Mouse (Mus musculus) hindbrain, embryonic 11.5 days (tissue): ENCODE data around the gene Radil. TPM values are rescaled to one million over a fixed set of nuclear protein-coding genes. Genes with fewer than 3 reads are reported as not detected.
A peak's percentile ranks its signal among the peaks of the same experiment; 100 is the strongest.

ENCODE experiments used
- ATAC-seq: fragments of 200-750 bp; cut with Nextera tagmentation; 2 replicates; pipeline ENCODE4 v1.8.0; 2017; ENCODE audit warnings: mild to moderate bottlenecking, moderate TSS enrichment, moderate library complexity; ENCODE audit not compliant: low FRiP score
- DNase-seq: peaks from one replicate; pipeline ENCODE4 v3.0.0-alpha.2; 2015; ENCODE audit warnings: low spot score
- H3K27ac ChIP-seq: fragments of 300-500 bp; sonication (generic); 2 replicates; pipeline ENCODE4 v1.5.1; 2014; ENCODE audit warnings: mild to moderate bottlenecking, low read depth, low read length
- H3K27me3 ChIP-seq: fragments of 300-500 bp; sonication (generic); 2 replicates; pipeline ENCODE4 v1.6.1; 2014; ENCODE audit warnings: mild to moderate bottlenecking, low read length, moderate library complexity, mixed read lengths; ENCODE audit not compliant: control insufficient read depth, insufficient read depth
- H3K36me3 ChIP-seq: fragments of 300-500 bp; sonication (generic); 2 replicates; pipeline ENCODE4 v1.6.1; 2014; ENCODE audit warnings: mild to moderate bottlenecking, low read length, moderate library complexity, mixed read lengths; ENCODE audit not compliant: control insufficient read depth, insufficient read depth
- H3K4me1 ChIP-seq: fragments of 300-500 bp; sonication (generic); replicated peaks from 2 replicates; pipeline ENCODE4 v1.6.1; 2014; ENCODE audit warnings: low read length, mixed read lengths; ENCODE audit not compliant: control insufficient read depth, insufficient read depth
- H3K4me2 ChIP-seq: fragments of 300-500 bp; sonication (generic); replicated peaks from 2 replicates; pipeline ENCODE4 v1.6.1; 2014; ENCODE audit warnings: mild to moderate bottlenecking, low read depth, low read length
- H3K4me3 ChIP-seq: fragments of 300-500 bp; sonication (generic); 2 replicates; pipeline ENCODE4 v1.5.1; 2014; ENCODE audit warnings: low read depth, low read length
- H3K9ac ChIP-seq: fragments of 300-500 bp; sonication (generic); 2 replicates; pipeline ENCODE4 v1.6.1; 2014; ENCODE audit warnings: low read depth, low read length
- H3K9me3 ChIP-seq: fragments of 300-500 bp; sonication (generic); 2 replicates; pipeline ENCODE4 v1.6.1; 2016; ENCODE audit warnings: low read length; ENCODE audit not compliant: control insufficient read depth
- WGBS: fragments of 180-500 bp; shearing (Covaris S2); extraction: QIAGEN DNeasy Blood & Tissue Kit; methylation state at CpG from one replicate; pipeline ENCODE4 v1.1.7; 2014; 5-methylcytosine and 5-hydroxymethylcytosine counted together
- polyA plus RNA-seq: library from polyadenylated mRNA; unstranded; fragments of >200 nt; fragmentation: Nextera tagmentation; extraction: Ambion mirVana; gene quantifications from 2 replicates; pipeline ENCODE4 v1.2.1, GENCODE M21; 2014

Gene Radil
- polyA plus RNA-seq, 1 experiment from 2014 or later = 2.8 TPM

DNA sequence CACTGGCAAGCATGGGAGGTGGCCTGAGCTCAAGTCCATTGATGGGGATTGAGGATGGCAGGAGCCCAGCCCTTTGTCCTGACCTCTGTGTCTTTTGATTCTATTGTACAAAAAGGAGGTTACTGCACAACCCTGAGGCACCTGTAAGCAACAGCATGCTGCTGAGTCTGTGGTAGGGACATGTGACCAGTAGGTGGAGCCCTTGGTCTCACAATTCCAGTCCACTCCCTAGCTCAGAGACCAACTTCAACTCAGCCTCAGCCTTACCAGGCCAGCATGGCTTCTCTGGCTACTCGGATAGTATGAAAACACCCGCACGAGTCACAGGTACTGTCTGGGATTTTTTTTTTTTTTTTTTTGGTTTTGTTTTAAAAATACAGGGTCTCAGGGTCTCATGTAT is 48.5 kb downstream of the Radil start:
- H3K4me1 ChIP-seq = no peaks in the 10 kb centered on the region
- H3K9ac ChIP-seq = no peak overlapping the region
- no peak overlapping the region for H3K27ac ChIP-seq
- H3K4me3 ChIP-seq = no peak overlapping the region
- DNase-seq (peak; percentile 83), ATAC-seq (peak; percentile 78)
- H3K9me3 ChIP-seq = no peaks in the 10 kb centered on the region
- H3K4me2 ChIP-seq = no peak overlapping the region
- whole genome bisulfite sequencing = 11% methylated on average over 3 of the region's 3 CpGs
- H3K36me3 ChIP-seq = no peaks in the 10 kb centered on the region
- no peaks in the 10 kb centered on the region for H3K27me3 ChIP-seq

DNA sequence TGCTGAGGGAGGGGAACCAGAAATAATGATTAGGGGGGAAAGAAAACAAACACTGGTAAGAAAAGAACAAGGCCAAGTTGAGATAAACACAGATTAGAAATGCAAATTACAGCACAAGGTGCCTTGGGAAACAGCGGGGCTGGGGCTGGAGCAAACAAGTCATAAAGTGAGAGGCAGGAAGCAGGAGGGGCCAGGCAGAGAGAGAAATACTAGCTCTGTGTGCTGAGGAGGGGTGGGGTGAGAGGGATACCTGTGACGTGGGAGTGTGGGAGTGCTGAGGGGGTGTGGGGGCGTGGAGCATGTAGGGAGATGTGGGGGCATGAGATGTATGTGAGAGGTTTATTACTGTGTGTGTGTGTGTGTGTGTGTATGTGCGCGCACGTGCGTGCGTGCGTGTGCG is 50.0 kb downstream of the Radil start:
- Histone ChIP-seq H3K4me2 (no peak overlapping the region), H3K9ac (no peak overlapping the region), H3K4me3 (no peak overlapping the region), H3K27me3 (no peaks in the 10 kb centered on the region), H3K36me3 (no peaks in the 10 kb centered on the region), H3K4me1 (no peaks in the 10 kb centered on the region), H3K9me3 (no peaks in the 10 kb centered on the region), H3K27ac (no peak overlapping the region)
- 80% methylated on average over 10 of the region's 10 CpGs for WGBS
- no peak for ATAC-seq
- DNase-seq = no peak

DNA sequence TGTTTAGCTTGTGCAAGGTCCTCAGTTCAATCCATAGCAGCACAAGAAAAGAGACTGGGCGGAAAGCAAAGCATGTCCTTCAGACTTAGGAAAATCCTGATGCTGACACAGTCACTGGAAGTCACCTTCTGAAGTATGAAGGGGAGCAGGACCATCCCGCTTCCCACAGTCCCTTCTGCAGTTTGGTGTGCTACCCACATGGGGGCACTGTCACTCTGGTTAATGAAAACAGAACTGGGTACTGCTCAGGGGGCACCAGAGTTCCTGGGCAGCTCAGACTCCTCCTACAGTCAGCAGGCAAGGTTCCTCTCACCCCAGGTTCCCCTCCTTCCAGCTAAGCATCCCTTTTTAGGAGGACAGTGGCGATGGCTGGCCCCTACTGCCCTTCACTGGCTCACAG is 51.9 kb downstream of the Radil start:
- Histone ChIP-seq H3K9ac (no peak overlapping the region), H3K4me1 (no peaks in the 10 kb centered on the region), H3K9me3 (no peaks in the 10 kb centered on the region), H3K4me2 (no peak overlapping the region), H3K36me3 (no peaks in the 10 kb centered on the region), H3K27ac (no peak overlapping the region), H3K4me3 (no peak overlapping the region), H3K27me3 (no peaks in the 10 kb centered on the region)
- ATAC-seq = 0 out of 2 replicates have a peak, but pooled peaks have one; percentile 18
- DNase-seq = peak; percentile 65
- 33% methylated on average over 3 of the region's 3 CpGs for WGBS

DNA sequence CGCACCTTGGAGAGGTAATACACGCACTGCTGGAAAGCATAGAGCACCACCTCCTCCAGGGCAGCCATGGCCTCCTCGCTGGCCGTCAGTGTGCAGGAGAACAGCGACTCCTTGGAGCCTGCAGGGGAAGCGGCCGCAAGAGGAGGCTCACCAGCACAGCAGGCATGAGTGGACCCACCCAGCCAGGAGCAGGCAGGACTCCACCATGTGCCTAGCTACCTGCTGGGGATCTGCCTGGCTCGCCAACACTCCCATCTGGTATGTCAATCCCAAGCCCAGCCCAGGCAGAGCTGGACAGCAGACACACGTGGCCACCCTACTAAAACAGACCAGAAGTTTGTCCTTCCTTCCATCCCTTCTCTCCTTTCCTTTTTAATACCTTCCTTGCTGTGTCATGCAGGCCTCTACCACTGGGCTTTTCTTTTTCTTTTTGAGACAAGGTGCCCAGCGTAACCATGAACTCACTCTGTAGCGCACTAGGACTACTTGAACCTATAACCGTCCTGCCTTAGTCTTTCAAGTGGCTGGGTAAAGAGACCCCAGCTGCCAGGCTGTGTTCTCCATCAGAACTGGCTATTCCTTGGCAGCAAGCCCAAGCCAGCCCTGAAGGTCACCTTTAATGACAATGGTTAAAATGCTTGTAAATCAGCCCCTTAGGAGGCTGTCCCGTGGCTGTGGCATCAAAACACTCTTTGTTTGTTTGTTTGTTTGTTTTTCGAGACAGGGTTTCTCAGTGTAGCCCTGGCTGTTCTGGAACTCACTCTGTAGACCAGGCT is 55.4 kb downstream of the Radil start:
- Histone ChIP-seq H3K9ac (no peak overlapping the region), H3K4me2 (no peak overlapping the region), H3K4me3 (no peak overlapping the region), H3K36me3 (no peaks in the 10 kb centered on the region), H3K4me1 (no peaks in the 10 kb centered on the region), H3K9me3 (no peaks in the 10 kb centered on the region), H3K27me3 (no peaks in the 10 kb centered on the region), H3K27ac (no peak overlapping the region)
- no peak for DNase-seq
- WGBS = 56% methylated on average over 14 of the region's 14 CpGs
- no peak for ATAC-seq

DNA sequence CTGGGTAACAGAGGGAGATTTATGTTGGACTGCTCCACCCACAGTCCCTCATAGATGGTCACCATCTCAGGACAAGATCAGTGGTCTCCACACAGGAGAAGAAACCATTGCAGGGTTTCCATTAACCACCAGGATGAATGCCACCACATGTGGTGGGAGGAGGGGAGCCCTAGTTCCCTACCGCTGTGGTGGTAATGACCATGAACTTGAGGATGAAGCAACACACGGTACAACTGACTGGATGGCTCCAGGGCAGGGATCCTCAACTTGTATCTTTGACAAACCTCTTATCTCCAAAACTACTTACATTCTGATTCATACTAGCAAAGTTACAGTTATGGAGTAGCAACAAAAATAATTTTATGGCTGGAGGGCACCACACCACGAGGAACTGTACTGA is 57.6 kb downstream of the Radil start:
- Histone ChIP-seq H3K4me1 (no peaks in the 10 kb centered on the region), H3K27me3 (no peaks in the 10 kb centered on the region), H3K4me2 (no peak overlapping the region), H3K27ac (no peak overlapping the region), H3K4me3 (no peak overlapping the region), H3K9me3 (no peaks in the 10 kb centered on the region), H3K9ac (no peak overlapping the region), H3K36me3 (no peaks in the 10 kb centered on the region)
- DNase-seq (no peak), ATAC-seq (no peak)
- 90% methylated on average over 3 of the region's 3 CpGs for WGBS

DNA sequence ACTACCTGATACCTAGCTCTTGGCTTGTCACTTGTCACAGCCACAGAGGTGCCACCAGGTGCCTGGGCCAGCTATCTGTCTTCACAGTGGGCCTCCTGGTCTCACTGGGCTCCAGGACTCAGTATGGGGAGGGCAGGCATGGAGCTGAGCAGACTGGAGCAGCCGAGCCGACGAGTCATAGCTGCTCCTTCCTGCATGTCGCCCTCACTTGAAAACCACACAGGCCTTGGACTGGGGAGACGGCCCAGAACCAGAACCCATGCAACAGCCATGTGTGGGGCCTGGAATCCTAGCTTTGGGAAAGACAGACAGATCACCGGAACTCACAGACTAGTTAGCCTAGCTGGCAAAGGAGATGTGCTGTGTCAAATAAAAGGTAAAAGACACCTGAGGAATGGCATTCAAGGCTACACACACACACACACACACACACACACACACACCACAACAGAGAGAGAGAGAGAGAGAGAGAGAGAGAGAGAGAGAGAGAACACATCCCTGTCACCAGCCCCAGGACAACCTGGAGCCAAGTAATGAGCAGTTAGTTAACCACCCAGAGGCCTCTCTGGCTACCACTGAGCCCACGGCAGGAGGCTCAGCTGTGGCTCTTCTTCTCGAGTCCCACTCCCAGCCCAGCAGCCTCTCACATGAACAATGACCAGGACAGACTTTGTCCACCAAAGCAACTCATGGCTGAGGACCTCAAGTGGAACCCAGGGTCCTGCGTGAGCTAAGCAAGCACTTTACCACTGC is 60.8 kb downstream of the Radil start:
- ATAC-seq = no peak
- no peak overlapping the region for H3K4me3 ChIP-seq
- no peaks in the 10 kb centered on the region for H3K36me3 ChIP-seq
- H3K27me3 ChIP-seq = no peaks in the 10 kb centered on the region
- no peaks in the 10 kb centered on the region for H3K4me1 ChIP-seq
- no peaks in the 10 kb centered on the region for H3K9me3 ChIP-seq
- no peak overlapping the region for H3K4me2 ChIP-seq
- DNase-seq = no peak
- no peak overlapping the region for H3K27ac ChIP-seq
- no peak overlapping the region for H3K9ac ChIP-seq
- WGBS = 81% methylated on average over 9 of the region's 9 CpGs

DNA sequence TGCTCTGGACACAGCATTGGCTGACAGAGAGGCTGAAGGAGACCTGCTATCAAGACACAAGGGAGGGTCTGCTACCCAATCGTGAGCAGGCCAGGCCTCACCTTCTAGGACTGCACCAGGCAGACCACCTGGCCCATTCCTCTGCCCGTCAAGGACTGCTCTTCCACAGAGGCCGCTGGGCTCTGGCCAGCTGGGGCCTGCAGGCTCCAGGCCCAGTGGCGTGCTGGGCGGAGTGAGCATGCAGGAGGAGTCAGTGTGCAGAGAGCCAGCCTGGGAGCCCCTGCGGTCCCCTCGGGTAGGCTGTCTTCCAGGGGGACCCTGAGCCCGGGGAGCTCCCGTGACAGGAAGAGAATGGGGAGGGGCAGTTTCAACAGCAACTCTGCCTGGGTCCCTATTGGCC is 64.2 kb downstream of the Radil start:
- 68% methylated on average over 9 of the region's 9 CpGs for WGBS
- DNase-seq (no peak), ATAC-seq (no peak)
- no peak overlapping the region for H3K27ac ChIP-seq
- H3K4me3 ChIP-seq = no peak overlapping the region
- no peaks in the 10 kb centered on the region for H3K36me3 ChIP-seq
- no peaks in the 10 kb centered on the region for H3K27me3 ChIP-seq
- H3K4me1 ChIP-seq = no peaks in the 10 kb centered on the region
- H3K9me3 ChIP-seq = no peaks in the 10 kb centered on the region
- no peak overlapping the region for H3K4me2 ChIP-seq
- no peak overlapping the region for H3K9ac ChIP-seq

DNA sequence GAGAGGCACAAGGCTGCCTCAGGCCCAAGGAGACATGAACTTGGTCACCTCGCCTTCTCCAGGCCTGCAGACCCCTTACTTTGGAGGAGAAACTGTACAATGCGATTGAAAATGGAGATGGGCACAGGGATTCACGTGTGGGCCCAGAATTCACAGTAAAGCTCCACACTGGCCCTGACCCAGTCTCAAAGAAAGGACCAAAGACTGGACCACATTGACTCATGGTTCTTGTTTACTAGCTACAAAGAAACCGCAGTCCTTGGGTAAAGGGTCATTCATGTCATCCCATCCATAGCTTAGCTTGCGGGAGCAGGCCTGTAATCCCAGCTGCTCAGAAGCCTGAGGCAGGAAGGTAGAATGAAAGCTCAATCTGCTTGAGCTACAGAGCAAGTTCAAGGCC is 67.3 kb downstream of the Radil start:
- no peaks in the 10 kb centered on the region for H3K27me3 ChIP-seq
- WGBS = 88% methylated on average over 5 of the region's 5 CpGs
- H3K4me2 ChIP-seq = no peak overlapping the region
- no peaks in the 10 kb centered on the region for H3K36me3 ChIP-seq
- no peak for DNase-seq
- H3K9me3 ChIP-seq = no peaks in the 10 kb centered on the region
- no peak overlapping the region for H3K9ac ChIP-seq
- no peak overlapping the region for H3K4me3 ChIP-seq
- ATAC-seq = no peak
- no peak overlapping the region for H3K27ac ChIP-seq
- no peaks in the 10 kb centered on the region for H3K4me1 ChIP-seq

DNA sequence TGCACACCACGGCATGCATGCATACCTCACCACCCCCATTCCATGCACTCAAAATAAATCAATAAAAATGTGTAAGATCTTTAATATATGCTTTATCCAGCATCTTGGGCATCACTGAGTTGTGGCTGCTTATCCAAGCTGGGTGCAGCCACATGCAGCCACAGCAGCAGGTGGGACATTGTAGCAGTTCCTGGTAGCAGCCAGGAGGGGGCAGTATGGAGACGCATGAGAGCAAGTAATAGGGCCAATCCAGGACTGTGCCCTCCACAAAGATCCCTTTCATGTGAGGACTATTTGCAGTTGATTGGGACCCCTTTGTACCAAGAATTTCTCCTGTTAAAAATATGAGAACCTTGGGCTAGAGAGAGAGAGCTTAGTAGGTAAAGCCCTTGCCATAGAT is 68.4 kb downstream of the Radil start:
- Histone ChIP-seq H3K27ac (no peak overlapping the region), H3K4me1 (no peaks in the 10 kb centered on the region), H3K4me3 (no peak overlapping the region), H3K9me3 (no peaks in the 10 kb centered on the region), H3K27me3 (no peaks in the 10 kb centered on the region), H3K9ac (no peak overlapping the region), H3K4me2 (no peak overlapping the region), H3K36me3 (no peaks in the 10 kb centered on the region)
- WGBS = 71% methylated on average over 2 of the region's 2 CpGs
- ATAC-seq (no peak), DNase-seq (peak; percentile 32)
